ENCODE assay signal across 15 mouse cellular contexts in the genomic region with DNA sequence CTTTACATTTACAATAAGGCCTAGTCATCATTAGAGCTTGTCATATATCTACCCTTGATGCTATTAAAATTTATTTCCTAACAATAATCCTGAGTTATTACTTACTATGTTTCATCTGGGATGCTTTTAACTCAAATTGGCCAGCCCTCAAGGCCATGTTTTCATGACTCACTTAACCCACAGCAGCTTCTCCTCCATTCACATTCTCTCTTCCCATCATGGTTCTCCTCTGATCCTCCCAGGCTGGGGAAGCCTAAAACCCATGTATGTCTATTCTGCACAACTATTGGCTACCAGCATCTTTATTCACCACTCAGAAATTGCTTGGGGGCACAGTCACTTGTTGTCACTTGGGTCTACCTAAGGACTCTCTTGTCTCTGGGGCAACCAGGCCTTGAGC.
DNase-seq lines count a peak whose midpoint lies in the region.
"Had no signal": no experiment of that assay in that cellular context is flagged by ENCODE, and none has a peak within 500 bp of the region (broad histone marks: within the 10 kb centered on the region; RNA-seq: fewer than 3 reads in every experiment).

No protein-coding gene starts in this region.

- DNase-seq in adrenal gland, adult (ENCODE audit: inconsistent age in 2 of 2, low spot score in 1 of 2), result peak; percentile 11 to 77
- DNase-seq in adrenal gland, postnatal 4 days (ENCODE audit: low spot score in 2 of 2), result no peak
- DNase-seq in adrenal gland, adult 8-10 months, result peak; percentile 36
- DNase-seq in adrenal gland, postnatal 14 days, result peak; percentile 24
- DNase-seq in adrenal gland, postnatal 36 days, result peak; percentile 34 to 45
- DNase-seq in lung, postnatal 25 days (ENCODE audit: low spot score), result no peak
- DNase-seq in urinary bladder, postnatal 14 days (ENCODE audit: low spot score), result no peak
- DNase-seq: B cell, adult 2 months; cerebellum, adult 11 months; cerebellum, adult 18-20 months; cerebellum, adult 8-10 months; cerebellum, adult 9-11 months; cerebellum, postnatal 14 days; cerebellum, postnatal 36 days; embryo, embryonic 11 days had no signal

Comparison
In these comparisons a context has a peak if more than half of its experiments do, and no peak if none do; other contexts are left out.
1. DNase-seq: peak in adrenal gland, adult (2 of 2), adrenal gland, adult 8-10 months (single experiment), adrenal gland, postnatal 14 days (single experiment) and adrenal gland, postnatal 36 days (2 of 2); none in adrenal gland, postnatal 4 days (0 of 2), lung, postnatal 25 days (single experiment) and urinary bladder, postnatal 14 days (single experiment).